Mouse (Mus musculus): Measurements from ENCODE around the gene Gfpt1. TPM values are rescaled to one million over a fixed set of nuclear protein-coding genes. Genes with fewer than 3 reads are reported as not detected.
A peak's percentile ranks its signal among the peaks of the same experiment; 100 is the strongest.
"Not testable (repeated sequence)": the region's sequence is repeated elsewhere in the genome, so short reads cannot be mapped to it uniquely, and the experiment has no call there.

Gfpt1 gene
- polyA plus RNA-seq, 1 experiment from 2014 or later = 17.4 TPM

DNA sequence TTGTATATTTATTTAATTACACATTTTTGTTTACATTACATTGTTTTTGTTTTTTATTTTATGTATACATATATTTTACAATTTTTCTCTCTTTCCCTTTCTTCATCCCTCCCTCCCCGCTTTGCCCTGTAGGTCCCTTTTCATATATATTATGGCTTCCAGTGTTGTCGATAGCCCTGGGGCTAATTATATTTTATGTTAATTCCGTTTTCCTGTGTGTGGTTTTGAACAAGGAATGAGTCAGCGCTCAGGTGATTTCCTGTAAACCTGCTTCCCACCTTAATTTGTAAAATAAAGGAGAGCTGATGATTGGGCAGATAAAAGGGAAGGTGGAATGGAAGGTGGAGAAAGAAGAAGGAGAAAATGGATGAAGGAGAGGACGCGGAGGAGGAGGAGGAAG, 33.8 kb upstream of the Gfpt1 start, which contains the start of gene Nfu1:
Gene Nfu1 (plus strand): TSS at position 350 of the 400 bp plus-strand sequence.
- Histone ChIP-seq H3K36me3 (ENCODE audit: control insufficient read depth, insufficient read depth, low read length) (no peaks in the 10 kb centered on the region), H3K4me2 (ENCODE audit: low read depth, low read length, severe bottlenecking) (peak within 1 kb of the TSS; percentile 68), H3K4me1 (replicated peaks; ENCODE audit: control insufficient read depth, insufficient read depth, low read length) (peaks cover 5% of the 10 kb centered on the region; the same call in 1 of the 2 replicates), H3K9me3 (ENCODE audit: control insufficient read depth, low read length) (no peaks in the 10 kb centered on the region), H3K4me3 (ENCODE audit: low read depth, low read length) (peak within 1 kb of the TSS; percentile 80), H3K9ac (ENCODE audit: low read length) (peak within 1 kb of the TSS; percentile 91), H3K27ac (ENCODE audit: low read depth, low read length) (peak within 1 kb of the TSS; percentile 58; the same call in 1 of the 2 replicates), H3K27me3 (ENCODE audit: control insufficient read depth, insufficient read depth, low read length) (no peaks in the 10 kb centered on the region)
- WGBS = 79% methylated on average over 6 of the region's 6 CpGs
- ATAC-seq (replicated peaks; ENCODE audit: low FRiP score) = no peak
- DNase-seq (ENCODE audit: low spot score) = no peak

DNA sequence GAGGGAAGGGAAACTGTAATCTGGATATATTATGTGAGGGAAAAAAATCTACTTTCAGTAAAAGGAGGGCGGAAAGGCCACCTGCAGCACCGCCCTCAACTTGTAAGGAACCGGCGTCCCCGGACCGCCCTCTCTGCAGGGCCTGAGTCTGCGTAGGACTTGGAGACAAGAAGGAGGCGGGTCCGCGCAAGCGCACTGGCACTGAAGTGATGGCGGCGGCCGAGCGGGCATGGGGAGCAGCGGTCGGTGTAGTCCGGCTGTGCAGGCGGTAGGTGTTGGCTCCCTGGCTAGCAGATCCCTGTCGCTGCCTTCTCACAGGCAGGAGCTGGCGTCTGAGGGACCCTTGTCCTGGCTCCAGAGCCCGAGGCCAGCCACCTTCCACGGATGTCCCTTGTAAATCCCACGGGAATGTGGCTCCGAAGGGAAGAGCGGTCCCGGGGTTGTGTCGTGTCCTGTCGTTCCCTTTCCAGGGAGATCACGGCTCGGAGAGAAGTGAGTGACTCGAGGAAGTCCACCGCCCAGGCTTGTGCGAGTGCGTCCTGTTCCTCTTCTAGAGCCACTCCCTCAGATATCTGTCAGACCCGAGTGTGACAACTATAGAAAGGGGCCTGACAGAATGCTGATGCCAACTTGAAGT, 32.8 kb upstream of the Gfpt1 start:
- Histone ChIP-seq H3K27me3 (ENCODE audit: control insufficient read depth, insufficient read depth, low read length) (no peaks in the 10 kb centered on the region), H3K4me2 (ENCODE audit: low read depth, low read length, severe bottlenecking) (peak overlapping the region; percentile 68), H3K9ac (ENCODE audit: low read length) (peak overlapping the region; percentile 91), H3K36me3 (ENCODE audit: control insufficient read depth, insufficient read depth, low read length) (no peaks in the 10 kb centered on the region), H3K4me3 (ENCODE audit: low read depth, low read length) (peak overlapping the region; percentile 80), H3K4me1 (replicated peaks; ENCODE audit: control insufficient read depth, insufficient read depth, low read length) (peaks cover 5% of the 10 kb centered on the region; the same call in 1 of the 2 replicates), H3K27ac (ENCODE audit: low read depth, low read length) (peak overlapping the region; percentile 58; the same call in 1 of the 2 replicates), H3K9me3 (ENCODE audit: control insufficient read depth, low read length) (no peaks in the 10 kb centered on the region)
- DNase-seq (ENCODE audit: low spot score) (peak; percentile 97), ATAC-seq (replicated peaks; ENCODE audit: low FRiP score) (peak; percentile 96)
- under 1% methylated on average over 36 of the region's 36 CpGs for WGBS

DNA sequence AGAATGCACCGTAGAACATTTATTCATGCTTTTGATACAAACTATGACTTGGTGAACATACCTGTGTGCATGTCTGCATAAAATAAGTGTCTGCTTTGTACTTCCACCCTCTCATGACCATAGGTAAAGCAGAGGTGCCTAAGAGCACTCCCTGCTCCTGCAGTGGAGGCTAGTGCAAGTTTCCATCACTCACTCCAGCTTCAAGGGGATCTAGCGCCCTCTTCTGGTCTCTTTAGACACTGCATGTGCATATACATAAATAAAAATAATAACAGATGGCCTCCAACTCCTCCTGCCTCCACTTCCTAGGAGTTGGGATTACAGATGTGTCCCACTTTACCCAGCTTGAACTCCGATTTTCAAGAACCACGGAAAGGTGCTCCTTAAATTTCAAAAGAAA, 25.7 kb upstream of the Gfpt1 start:
- H3K4me2 ChIP-seq (ENCODE audit: low read depth, low read length, severe bottlenecking) = no peak overlapping the region
- ATAC-seq (replicated peaks; ENCODE audit: low FRiP score) = no peak
- H3K36me3 ChIP-seq (ENCODE audit: control insufficient read depth, insufficient read depth, low read length) = peaks cover 11% of the 10 kb centered on the region; the same call in 1 of the 2 replicates
- H3K9me3 ChIP-seq (ENCODE audit: control insufficient read depth, low read length) = no peaks in the 10 kb centered on the region
- WGBS = 65% methylated on average over 4 of the region's 4 CpGs
- H3K9ac ChIP-seq (ENCODE audit: low read length) = no peak overlapping the region
- H3K4me1 ChIP-seq (replicated peaks; ENCODE audit: control insufficient read depth, insufficient read depth, low read length) = no peaks in the 10 kb centered on the region
- H3K4me3 ChIP-seq (ENCODE audit: low read depth, low read length) = no peak overlapping the region
- H3K27ac ChIP-seq (ENCODE audit: low read depth, low read length) = no peak overlapping the region
- H3K27me3 ChIP-seq (ENCODE audit: control insufficient read depth, insufficient read depth, low read length) = no peaks in the 10 kb centered on the region
- DNase-seq (ENCODE audit: low spot score) = peak; percentile 59

DNA sequence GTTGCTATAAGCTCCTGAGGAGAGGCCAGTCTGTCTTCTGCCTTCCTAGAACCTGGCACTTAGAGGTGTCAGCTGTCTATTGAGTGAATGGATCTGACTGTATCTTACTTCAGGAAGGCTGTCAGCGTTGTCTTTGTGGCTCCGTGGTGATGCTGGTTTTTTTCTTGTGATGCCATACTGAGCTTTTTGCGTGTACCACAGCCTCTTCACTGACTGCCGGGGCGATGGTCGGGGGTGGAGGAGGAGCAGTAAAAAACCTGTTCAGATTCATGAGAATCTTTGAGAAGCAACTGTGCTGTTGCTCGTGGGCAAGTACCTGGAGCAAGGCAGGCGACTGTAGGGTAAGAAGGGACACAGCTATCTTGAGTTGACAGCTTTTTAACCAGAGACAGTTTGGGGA, 23.8 kb upstream of the Gfpt1 start:
- Histone ChIP-seq H3K4me2 (ENCODE audit: low read depth, low read length, severe bottlenecking) (no peak overlapping the region), H3K36me3 (ENCODE audit: control insufficient read depth, insufficient read depth, low read length) (peaks cover 11% of the 10 kb centered on the region; the same call in 1 of the 2 replicates), H3K9ac (ENCODE audit: low read length) (no peak overlapping the region), H3K27me3 (ENCODE audit: control insufficient read depth, insufficient read depth, low read length) (no peaks in the 10 kb centered on the region), H3K4me3 (ENCODE audit: low read depth, low read length) (no peak overlapping the region), H3K27ac (ENCODE audit: low read depth, low read length) (no peak overlapping the region), H3K4me1 (replicated peaks; ENCODE audit: control insufficient read depth, insufficient read depth, low read length) (no peaks in the 10 kb centered on the region), H3K9me3 (ENCODE audit: control insufficient read depth, low read length) (no peaks in the 10 kb centered on the region)
- ATAC-seq (replicated peaks; ENCODE audit: low FRiP score) (no peak), DNase-seq (ENCODE audit: low spot score) (no peak)
- 92% methylated on average over 8 of the region's 8 CpGs for WGBS

DNA sequence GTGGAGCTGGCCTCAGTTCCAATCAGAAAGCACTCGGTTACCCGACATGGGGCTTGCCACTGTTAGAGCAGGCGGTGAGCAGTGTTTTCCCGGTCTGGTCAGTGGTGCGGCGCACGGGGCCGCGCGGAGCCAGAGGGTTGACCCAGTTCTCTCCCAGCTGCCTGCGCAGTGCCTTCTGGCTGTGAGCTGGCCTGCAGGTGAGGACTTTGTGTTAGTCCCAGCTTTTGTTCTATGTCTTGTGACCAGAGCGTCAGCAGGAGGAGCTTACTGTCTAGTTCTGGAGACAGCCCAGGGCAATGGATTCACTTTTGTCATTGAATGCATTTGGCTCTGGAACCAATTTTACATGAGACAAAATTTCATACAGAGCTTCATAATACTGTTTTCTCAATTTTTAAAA, 20.9 kb upstream of the Gfpt1 start:
- DNase-seq (ENCODE audit: low spot score) (no peak), ATAC-seq (replicated peaks; ENCODE audit: low FRiP score) (no peak)
- no peaks in the 10 kb centered on the region for H3K9me3 ChIP-seq (ENCODE audit: control insufficient read depth, low read length)
- no peak overlapping the region for H3K4me2 ChIP-seq (ENCODE audit: low read depth, low read length, severe bottlenecking)
- peaks cover 14% of the 10 kb centered on the region; the same call in 1 of the 2 replicates for H3K36me3 ChIP-seq (ENCODE audit: control insufficient read depth, insufficient read depth, low read length)
- no peak overlapping the region for H3K27ac ChIP-seq (ENCODE audit: low read depth, low read length)
- 99% methylated on average over 12 of the region's 12 CpGs for WGBS
- no peaks in the 10 kb centered on the region for H3K27me3 ChIP-seq (ENCODE audit: control insufficient read depth, insufficient read depth, low read length)
- no peak overlapping the region for H3K4me3 ChIP-seq (ENCODE audit: low read depth, low read length)
- H3K9ac ChIP-seq (ENCODE audit: low read length) = no peak overlapping the region
- H3K4me1 ChIP-seq (replicated peaks; ENCODE audit: control insufficient read depth, insufficient read depth, low read length) = no peaks in the 10 kb centered on the region

DNA sequence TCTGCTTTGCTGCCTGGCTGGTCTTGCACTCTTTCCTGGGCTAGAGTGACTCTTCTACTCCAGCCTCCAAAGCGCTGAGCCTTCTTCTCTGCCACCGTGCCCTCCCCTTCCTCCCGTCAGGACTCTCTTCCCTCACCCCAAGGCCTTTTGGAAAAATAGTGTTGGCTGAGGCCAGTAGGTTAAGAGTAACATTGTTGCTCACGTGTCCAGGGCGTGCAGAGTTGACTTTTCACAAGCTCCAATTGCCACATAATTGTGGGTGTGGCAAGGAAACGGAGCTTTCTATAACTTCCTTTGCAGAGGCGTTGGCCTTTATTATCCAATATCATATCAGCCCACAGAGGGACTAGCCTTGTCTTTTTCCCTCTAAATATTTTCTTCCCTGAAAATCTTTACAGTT, 15.7 kb upstream of the Gfpt1 start:
- Histone ChIP-seq H3K9me3 (ENCODE audit: control insufficient read depth, low read length) (no peaks in the 10 kb centered on the region), H3K27ac (ENCODE audit: low read depth, low read length) (no peak overlapping the region), H3K4me3 (ENCODE audit: low read depth, low read length) (no peak overlapping the region), H3K9ac (ENCODE audit: low read length) (no peak overlapping the region), H3K4me2 (ENCODE audit: low read depth, low read length, severe bottlenecking) (no peak overlapping the region), H3K4me1 (replicated peaks; ENCODE audit: control insufficient read depth, insufficient read depth, low read length) (no peaks in the 10 kb centered on the region), H3K36me3 (ENCODE audit: control insufficient read depth, insufficient read depth, low read length) (peaks cover 3% of the 10 kb centered on the region; the same call in 1 of the 2 replicates), H3K27me3 (ENCODE audit: control insufficient read depth, insufficient read depth, low read length) (no peaks in the 10 kb centered on the region)
- WGBS = 92% methylated on average over 7 of the region's 7 CpGs
- no peak for DNase-seq (ENCODE audit: low spot score)
- no peak for ATAC-seq (replicated peaks; ENCODE audit: low FRiP score)

DNA sequence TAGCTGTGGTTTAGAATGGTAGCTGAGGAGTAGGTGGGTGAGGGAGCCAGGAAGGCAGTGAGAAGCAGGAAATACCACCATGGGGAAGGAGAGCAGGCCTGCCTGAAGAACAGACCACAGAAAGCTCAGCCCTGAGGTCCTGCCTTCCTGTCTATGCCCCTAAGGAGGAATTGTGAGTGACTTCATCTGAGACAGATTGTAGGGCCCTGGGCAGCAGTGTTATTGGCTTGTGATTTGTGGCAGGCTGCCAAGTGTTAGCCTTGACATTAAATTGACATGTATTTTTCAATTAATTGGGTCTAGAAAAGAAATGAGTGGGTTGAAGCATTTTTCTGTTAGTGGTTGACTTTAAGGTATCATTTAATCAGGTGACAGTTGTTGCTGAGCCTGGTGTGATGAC, 13.8 kb upstream of the Gfpt1 start:
- ATAC-seq (replicated peaks; ENCODE audit: low FRiP score) = no peak

DNA sequence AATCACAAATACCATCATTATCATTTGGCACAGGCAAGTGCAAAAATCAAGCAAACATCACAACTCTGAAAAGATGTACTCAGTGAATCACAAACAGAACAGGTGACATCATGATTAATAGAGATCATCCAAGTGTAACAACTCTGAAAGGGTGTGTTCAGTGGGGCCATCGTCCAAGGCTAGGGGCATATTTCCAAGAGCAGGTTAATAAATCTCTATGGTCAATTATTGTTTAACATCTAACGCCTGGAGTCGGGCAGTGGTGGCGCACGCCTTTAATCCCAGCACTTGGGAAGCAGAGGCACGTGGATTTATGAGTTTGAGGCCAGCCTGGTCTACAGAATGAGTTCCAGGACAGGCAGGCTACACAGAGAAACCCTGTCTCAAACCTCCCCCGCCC, 11.3 kb upstream of the Gfpt1 start:
- H3K9me3 ChIP-seq (ENCODE audit: control insufficient read depth, low read length); H3K4me3 ChIP-seq (ENCODE audit: low read depth, low read length); DNase-seq (ENCODE audit: low spot score); H3K4me2 ChIP-seq (ENCODE audit: low read depth, low read length, severe bottlenecking); H3K4me1 ChIP-seq (replicated peaks; ENCODE audit: control insufficient read depth, insufficient read depth, low read length); H3K27me3 ChIP-seq (ENCODE audit: control insufficient read depth, insufficient read depth, low read length); H3K27ac ChIP-seq (ENCODE audit: low read depth, low read length); ATAC-seq (replicated peaks; ENCODE audit: low FRiP score); H3K36me3 ChIP-seq (ENCODE audit: control insufficient read depth, insufficient read depth, low read length); H3K9ac ChIP-seq (ENCODE audit: low read length): not testable (repeated sequence)
- 94% methylated on average over 7 of the region's 7 CpGs for WGBS

More for the DNA sequence above, 13.8 kb upstream of the Gfpt1 start:
- H3K4me1 ChIP-seq (replicated peaks; ENCODE audit: control insufficient read depth, insufficient read depth, low read length) = no peaks in the 10 kb centered on the region
- H3K4me3 ChIP-seq (ENCODE audit: low read depth, low read length) = no peak overlapping the region
- peaks cover 3% of the 10 kb centered on the region; the same call in 1 of the 2 replicates for H3K36me3 ChIP-seq (ENCODE audit: control insufficient read depth, insufficient read depth, low read length)
- H3K9ac ChIP-seq (ENCODE audit: low read length) = no peak overlapping the region
- H3K27ac ChIP-seq (ENCODE audit: low read depth, low read length) = no peak overlapping the region
- H3K9me3 ChIP-seq (ENCODE audit: control insufficient read depth, low read length) = no peaks in the 10 kb centered on the region
- DNase-seq (ENCODE audit: low spot score) = no peak
- no peaks in the 10 kb centered on the region for H3K27me3 ChIP-seq (ENCODE audit: control insufficient read depth, insufficient read depth, low read length)
- H3K4me2 ChIP-seq (ENCODE audit: low read depth, low read length, severe bottlenecking) = no peak overlapping the region

DNA sequence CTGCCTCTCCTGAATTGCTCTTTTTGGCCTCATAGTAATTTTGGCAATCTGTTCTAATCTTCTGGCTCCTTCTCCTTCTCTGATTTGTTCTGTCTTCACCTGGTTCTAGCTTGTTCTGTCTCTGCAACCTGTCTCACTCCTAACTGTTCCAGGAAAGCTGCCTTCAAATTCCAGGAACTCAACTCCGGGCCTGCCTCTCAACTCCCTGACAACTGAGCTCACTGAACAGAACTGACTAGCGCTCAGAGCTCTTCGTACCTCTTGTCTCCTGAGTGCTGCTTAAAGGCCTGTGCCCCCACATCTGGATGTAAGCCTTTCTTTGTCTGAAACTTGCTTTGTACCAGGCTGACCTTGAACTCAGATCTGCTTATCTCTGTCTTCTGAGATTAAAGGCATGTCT, 10.2 kb upstream of the Gfpt1 start:
- no peaks in the 10 kb centered on the region for H3K27me3 ChIP-seq (ENCODE audit: control insufficient read depth, insufficient read depth, low read length)
- no peaks in the 10 kb centered on the region; the same call in 1 of the 2 replicates for H3K36me3 ChIP-seq (ENCODE audit: control insufficient read depth, insufficient read depth, low read length)
- DNase-seq (ENCODE audit: low spot score) (no peak), ATAC-seq (replicated peaks; ENCODE audit: low FRiP score) (no peak)
- H3K4me3 ChIP-seq (ENCODE audit: low read depth, low read length) = no peak overlapping the region
- no peaks in the 10 kb centered on the region; the same call in 1 of the 2 replicates for H3K9me3 ChIP-seq (ENCODE audit: control insufficient read depth, low read length)
- 94% methylated on average over 3 of the region's 3 CpGs for WGBS
- H3K4me1 ChIP-seq (replicated peaks; ENCODE audit: control insufficient read depth, insufficient read depth, low read length) = no peaks in the 10 kb centered on the region
- no peak overlapping the region for H3K27ac ChIP-seq (ENCODE audit: low read depth, low read length)
- no peak overlapping the region for H3K9ac ChIP-seq (ENCODE audit: low read length)
- H3K4me2 ChIP-seq (ENCODE audit: low read depth, low read length, severe bottlenecking) = no peak overlapping the region
